Mouse (Mus musculus) heart, adult 2 months (tissue): ENCODE data around the gene Suv39h2. TPM values are rescaled to one million over a fixed set of nuclear protein-coding genes. Genes with fewer than 3 reads are reported as not detected.
A peak's percentile ranks its signal among the peaks of the same experiment; 100 is the strongest.

Experiments used
- DNase-seq, 2 experiments: peaks; one replicate each; pipeline ENCODE4 v3.0.0; 2021
- H3K27ac ChIP-seq: fragments of 200-600 bp; 2 replicates; pipeline ENCODE4 v1.8.1; 2022
- H3K27me3 ChIP-seq: fragments of 200-500 bp; 2 replicates; pipeline ENCODE4 v1.6.1; 2012; ENCODE audit warnings: mild to moderate bottlenecking, low read length, inconsistent platforms, mixed read lengths; ENCODE audit not compliant: control insufficient read depth, insufficient read depth
- H3K36me3 ChIP-seq: fragments of 200-500 bp; 2 replicates; pipeline ENCODE4 v1.6.1; 2012; ENCODE audit warnings: low read length, inconsistent platforms; ENCODE audit not compliant: control insufficient read depth, insufficient read depth
- H3K4me1 ChIP-seq: fragments of 200-500 bp; 2 replicates; pipeline ENCODE4 v1.6.1; 2011; ENCODE audit warnings: low read length; ENCODE audit not compliant: control insufficient read depth, insufficient read depth
- H3K4me3 ChIP-seq: fragments of 200-600 bp; 2 replicates; pipeline ENCODE4 v1.8.1; 2022
- H3K79me2 ChIP-seq: fragments of 200-500 bp; replicated peaks from 2 replicates; pipeline ENCODE4 v1.6.1; 2012; ENCODE audit warnings: mild to moderate bottlenecking, inconsistent platforms, low read length, moderate library complexity, mixed read lengths; ENCODE audit not compliant: control insufficient read depth, insufficient read depth
- H3K9ac ChIP-seq: fragments of 200-500 bp; 2 replicates; pipeline ENCODE4 v1.6.1; 2012; ENCODE audit warnings: low read depth, mild to moderate bottlenecking, control low read depth, inconsistent platforms, low read length, mixed read lengths
- CTCF ChIP-seq: fragments of 200-600 bp; IDR thresholded peaks from 2 replicates; pipeline ENCODE4 v1.8.1; 2022; ENCODE audit warnings: antibody characterized with exemption, mild to moderate bottlenecking, moderate library complexity
- EP300 ChIP-seq: fragments of 200-500 bp; IDR thresholded peaks from 2 replicates; pipeline ENCODE4 v1.6.1; 2011; ENCODE audit warnings: low read depth, low read length, control low read depth; ENCODE audit not compliant: insufficient read depth
- POLR2A ChIP-seq: fragments of 200-500 bp; IDR thresholded peaks from 2 replicates; pipeline ENCODE4 v1.6.1; 2011; ENCODE audit warnings: mild to moderate bottlenecking, low read depth, low read length, control low read depth; ENCODE audit not compliant: insufficient read depth
- WGBS: fragments of 180-500 bp; shearing (Covaris S2); methylation state at CpG from one replicate; pipeline ENCODE4 v1.1.7; 2018; 5-methylcytosine and 5-hydroxymethylcytosine counted together
- intact Hi-C: fragments of 180-260 bp; cut with DNase I; formaldehyde crosslinking; loops from one replicate; pipeline ENCODE4 v1.15.1; 2025
- long read RNA-seq: library from polyadenylated mRNA; stranded (forward); transcript quantifications from one replicate; pipeline ENCODE4 v2.0.0, GENCODE M21; 2021
- polyA plus RNA-seq: library from polyadenylated mRNA; depleted of rRNA; stranded (reverse); fragments of >200 nt; gene quantifications from 2 replicates; pipeline ENCODE4 v1.2.3, GENCODE M21; 2012; rRNA removed
- total RNA-seq, 2 experiments: library from RNA; stranded (reverse); gene quantifications; 2 replicates each; pipeline ENCODE4 v1.2.3; 2021

The Suv39h2 gene
- total RNA-seq: under 1 TPM; 0.50 to 0.96 TPM
- polyA plus RNA-seq: 0.23 and 0.73 TPM in 2 replicates
- long read RNA-seq, partial matches to known transcripts: 1 of 1 reads
- long read RNA-seq, other reads (novel, unspliced or antisense): 0 of 1 reads

GRCm38 (mm10) chr2:3474861-3475283, at the start of gene Suv39h2:
Suv39h2 (minus strand) TSS chr2:3475031.
- Histone ChIP-seq H3K27me3 (no peaks in the 10 kb centered on the region), H3K4me3 (peak within 1 kb of the TSS; percentile 77), H3K27ac (peak within 1 kb of the TSS; percentile 76), H3K9ac (peak within 1 kb of the TSS; percentile 84), H3K4me1 (peaks cover 2% of the 10 kb centered on the region), H3K79me2 (no peaks in the 10 kb centered on the region), H3K36me3 (no peaks in the 10 kb centered on the region; the same call in 1 of the 2 replicates)
- DNase-seq: peak; percentile 98 to 99
- intact Hi-C loops: loop anchor here (2.0 to 5.0 kb wide), 2 partner anchors 38 to 53 kb away; partner anchors contain the start of genes Cdnf, Dclre1c, Gm45902 and Hspa14
- TF ChIP-seq CTCF (no peak), POLR2A (peak; percentile 91)
- WGBS: under 1% methylated on average over 42 of the region's 42 CpGs

- H3K79me2 ChIP-seq: no peaks in the 10 kb centered on the region
- intact Hi-C loops: no loop called here
- WGBS: 80% methylated on average over 4 of the region's 4 CpGs
- H3K36me3 ChIP-seq: no peaks in the 10 kb centered on the region
- H3K27ac ChIP-seq: no peak overlapping the region
- no peak overlapping the region for H3K9ac ChIP-seq
- no peak for TF ChIP-seq POLR2A
- TF ChIP-seq EP300: no peak
- TF ChIP-seq CTCF: no peak
- no peak for DNase-seq
- H3K27me3 ChIP-seq: no peaks in the 10 kb centered on the region
- H3K4me1 ChIP-seq: no peaks in the 10 kb centered on the region
- H3K4me3 ChIP-seq: no peak overlapping the region
Observed at GRCm38 (mm10) chr2:3522558-3522957, 47.7 kb upstream of the Suv39h2 start.

GRCm38 (mm10) chr2:3512552-3513454, 38.0 kb upstream of the Suv39h2 start, which contains the start of the genes Gm45902, Hspa14 and Cdnf:
Gm45902 (minus strand) TSS chr2:3512790.
Hspa14 (minus strand) TSS chr2:3512814.
Cdnf (plus strand) TSS chr2:3513030.
- Histone ChIP-seq H3K79me2 (no peaks in the 10 kb centered on the region), H3K9ac (peak within 1 kb of the TSS; percentile 84), H3K4me3 (peak within 1 kb of the TSS; percentile 78), H3K27ac (peak within 1 kb of the TSS; percentile 92), H3K36me3 (peaks cover 3% of the 10 kb centered on the region; the same call in 1 of the 2 replicates), H3K4me1 (peaks cover 3% of the 10 kb centered on the region; the same call in 1 of the 2 replicates), H3K27me3 (no peaks in the 10 kb centered on the region)
- DNase-seq: peak; percentile 92 to 98
- intact Hi-C loops: loop anchor here (2.0 kb wide), 1 partner anchor 38 kb away; the partner anchor contains the start of gene Suv39h2
- TF ChIP-seq POLR2A (peak; percentile 77), EP300 (peak; percentile 36; the same call in 1 of the 2 replicates), CTCF (no peak)
- 1% methylated on average over 60 of the region's 60 CpGs for WGBS

GRCm38 (mm10) chr2:3512076-3512475, 37.2 kb upstream of the Suv39h2 start:
- no peaks in the 10 kb centered on the region for H3K27me3 ChIP-seq
- H3K27ac ChIP-seq: peak overlapping the region; percentile 81
- under 1% methylated on average over 15 of the region's 15 CpGs for WGBS
- intact Hi-C loops: loop anchor here (2.0 kb wide), 1 partner anchor 37 kb away; the partner anchor contains the start of gene Suv39h2
- no peaks in the 10 kb centered on the region for H3K79me2 ChIP-seq
- no peak for DNase-seq
- no peak for TF ChIP-seq CTCF
- no peak for TF ChIP-seq POLR2A
- no peak for TF ChIP-seq EP300
- H3K4me3 ChIP-seq: peak overlapping the region; percentile 78
- H3K36me3 ChIP-seq: peaks cover 3% of the 10 kb centered on the region; the same call in 1 of the 2 replicates
- H3K9ac ChIP-seq: peak overlapping the region; percentile 84
- peaks cover 3% of the 10 kb centered on the region; the same call in 1 of the 2 replicates for H3K4me1 ChIP-seq

- 91% methylated on average over 5 of the region's 5 CpGs for WGBS
- DNase-seq: no peak
- no peak overlapping the region for H3K4me3 ChIP-seq
- H3K79me2 ChIP-seq: peaks cover 3% of the 10 kb centered on the region; the same call in 1 of the 2 replicates
- no peaks in the 10 kb centered on the region for H3K27me3 ChIP-seq
- H3K27ac ChIP-seq: no peak overlapping the region
- intact Hi-C loops: no loop called here
- TF ChIP-seq POLR2A (no peak), CTCF (no peak), EP300 (no peak)
- no peak overlapping the region for H3K9ac ChIP-seq
- H3K4me1 ChIP-seq: no peaks in the 10 kb centered on the region
- H3K36me3 ChIP-seq: no peaks in the 10 kb centered on the region; the same call in none of the 2 replicates
Observed at GRCm38 (mm10) chr2:3500886-3501285, 26.1 kb upstream of the Suv39h2 start.
